Mouse (Mus musculus): Measurements from ENCODE around the gene Adgrv1.

The Adgrv1 gene

DNA sequence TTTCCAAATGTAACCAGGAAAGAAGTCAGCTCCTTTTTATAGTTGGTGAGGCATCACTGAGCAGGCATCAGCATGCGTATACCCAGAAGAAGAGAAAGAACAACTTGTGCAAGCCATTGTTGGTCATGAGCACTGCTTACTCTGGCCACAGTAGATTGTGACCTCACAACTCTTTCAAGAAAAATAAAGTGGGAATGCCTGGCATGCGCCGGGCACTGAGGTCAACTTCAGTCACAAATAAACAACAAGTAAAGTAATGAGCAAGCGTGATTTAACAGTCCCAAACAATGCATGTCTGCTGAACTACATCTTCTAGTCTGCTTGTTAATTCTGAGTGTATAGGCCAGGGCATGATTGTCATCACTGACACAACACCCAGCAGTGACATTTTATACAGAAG, 499.6 kb downstream of the Adgrv1 start:
- no peak for DNase-seq

DNA sequence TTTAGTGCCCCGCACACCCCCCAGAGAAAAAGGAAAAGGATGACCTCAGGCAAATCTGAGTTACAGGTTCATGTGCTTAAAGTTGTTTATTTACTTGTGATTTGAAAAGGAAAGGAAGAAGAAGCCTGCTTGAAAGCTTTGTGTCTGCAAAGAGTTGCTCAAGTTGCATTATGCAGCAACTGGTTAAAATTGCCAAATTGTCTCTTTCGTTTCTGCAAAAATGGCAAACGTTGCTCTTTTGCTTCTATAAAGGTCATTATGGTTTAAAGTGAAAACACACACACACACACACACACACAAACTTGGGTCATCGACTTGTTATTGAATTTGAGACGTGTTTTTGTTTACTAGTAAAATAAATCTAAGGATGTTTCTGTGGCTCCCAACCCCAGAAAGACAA, 500.3 kb downstream of the Adgrv1 start:
- DNase-seq: no peak

DNA sequence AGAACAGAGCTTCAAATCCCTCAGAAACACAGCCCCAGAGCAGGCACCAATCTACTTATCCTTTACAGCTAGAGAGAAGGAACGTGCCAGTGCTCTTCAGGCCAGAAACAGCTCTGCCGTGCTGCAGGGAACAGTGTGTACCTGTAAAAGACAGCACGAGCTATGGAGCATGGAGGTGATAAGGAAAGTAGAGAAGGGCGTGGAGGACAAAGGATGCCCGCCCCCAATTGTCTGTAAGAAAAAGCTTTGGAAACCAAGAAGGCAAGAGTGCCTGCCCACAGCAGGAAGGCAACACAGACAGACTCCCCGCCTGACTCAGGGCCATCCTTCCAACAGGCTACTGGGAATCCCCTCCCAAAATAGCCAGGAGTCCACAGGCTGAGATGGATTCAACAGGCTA, 501.1 kb downstream of the Adgrv1 start:
- DNase-seq: no peak

DNA sequence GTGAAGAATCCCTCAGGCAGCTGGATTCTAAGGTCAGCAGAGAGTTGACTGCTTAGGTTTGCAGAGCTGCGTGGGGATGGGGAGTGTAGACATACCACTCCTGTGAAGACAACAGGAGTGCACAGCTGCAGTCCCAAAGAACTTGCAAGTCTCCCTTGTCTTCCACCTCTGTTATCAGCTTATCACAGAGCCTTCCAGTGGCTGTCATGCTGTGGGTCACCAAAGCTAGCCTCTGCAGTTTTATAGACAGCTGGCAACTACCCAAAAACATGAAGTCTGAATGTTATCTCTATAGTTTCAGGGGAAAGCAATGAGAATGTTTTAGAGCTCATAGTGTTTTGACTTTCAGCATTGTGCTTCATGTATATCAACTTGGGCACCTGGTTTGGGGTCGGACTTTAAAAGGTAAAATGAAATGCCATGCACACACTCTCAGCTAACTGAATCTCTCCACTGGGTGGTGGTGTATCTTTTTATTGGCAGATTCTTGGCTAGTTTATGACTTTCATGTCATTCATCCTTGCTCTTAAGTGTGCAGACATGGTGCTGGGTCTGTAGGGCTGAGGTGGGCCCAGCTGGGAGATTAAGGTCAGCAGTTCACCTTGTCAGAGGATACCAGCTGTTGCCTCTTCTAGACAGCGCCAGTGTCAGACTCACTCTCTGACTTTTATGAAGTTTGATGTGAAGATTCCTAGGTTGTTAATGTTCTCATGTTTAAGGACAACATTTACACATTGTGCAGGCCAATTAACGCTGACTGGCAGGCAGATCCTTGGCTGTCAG, 502.0 kb downstream of the Adgrv1 start:
- DNase-seq: no peak

DNA sequence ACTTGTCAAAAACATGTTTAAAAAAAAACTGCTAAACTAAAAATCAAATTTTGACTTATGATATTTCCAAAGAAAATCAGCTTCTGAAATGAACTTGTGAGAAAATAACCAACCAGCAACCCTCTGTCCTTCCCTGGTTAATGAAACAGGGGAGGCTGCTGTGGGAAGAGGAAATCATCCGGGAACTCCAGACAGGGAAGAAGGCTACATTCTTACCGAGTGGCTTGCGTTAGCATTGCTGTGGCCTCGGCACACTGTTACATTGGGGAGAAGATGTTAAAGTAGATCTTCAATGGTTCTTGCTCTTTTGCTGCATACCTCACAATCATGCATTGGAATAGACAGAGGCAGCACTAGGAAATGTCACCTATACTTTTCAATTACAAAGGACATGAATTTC, 507.1 kb downstream of the Adgrv1 start:
- DNase-seq: no peak

DNA sequence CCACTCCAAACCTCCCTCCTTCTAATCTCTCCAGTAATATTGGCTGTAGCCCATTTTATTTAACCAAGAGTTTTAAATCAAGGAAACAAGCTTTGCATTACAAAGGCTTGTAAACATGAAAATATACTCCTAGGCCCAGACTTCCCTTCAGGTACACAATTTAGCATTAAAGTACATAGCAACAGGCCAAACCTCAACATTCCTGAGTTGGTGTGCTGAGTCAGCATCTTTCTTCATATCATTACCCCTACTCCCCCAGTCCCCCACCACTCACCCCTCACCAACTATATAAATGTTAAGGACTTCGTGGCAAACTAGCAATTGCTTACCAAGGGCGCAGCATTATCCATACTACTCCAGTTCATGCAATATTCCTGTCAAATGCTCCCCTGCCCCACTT, 510.7 kb downstream of the Adgrv1 start:
- DNase-seq: no peak

DNA sequence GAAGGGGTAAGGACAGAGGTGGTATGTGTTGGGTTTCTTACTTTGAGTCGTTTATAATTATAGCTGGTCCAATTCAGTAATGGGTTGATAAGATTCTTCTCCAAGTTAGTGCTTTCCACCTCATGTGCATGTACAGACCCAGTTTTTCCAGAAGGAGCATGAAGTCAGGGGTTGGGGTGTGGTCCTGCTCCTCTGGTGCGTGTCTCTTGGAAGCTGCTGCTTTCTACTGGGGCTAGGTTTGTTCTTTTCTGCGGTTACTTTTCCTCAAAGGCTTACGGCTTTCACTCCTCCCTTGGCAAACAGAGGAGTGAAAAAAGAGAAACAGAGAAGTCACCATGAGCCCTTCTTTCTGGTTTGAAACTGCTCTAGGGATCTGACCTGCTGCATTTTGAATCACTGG, 522.5 kb downstream of the Adgrv1 start:
- DNase-seq: no peak

DNA sequence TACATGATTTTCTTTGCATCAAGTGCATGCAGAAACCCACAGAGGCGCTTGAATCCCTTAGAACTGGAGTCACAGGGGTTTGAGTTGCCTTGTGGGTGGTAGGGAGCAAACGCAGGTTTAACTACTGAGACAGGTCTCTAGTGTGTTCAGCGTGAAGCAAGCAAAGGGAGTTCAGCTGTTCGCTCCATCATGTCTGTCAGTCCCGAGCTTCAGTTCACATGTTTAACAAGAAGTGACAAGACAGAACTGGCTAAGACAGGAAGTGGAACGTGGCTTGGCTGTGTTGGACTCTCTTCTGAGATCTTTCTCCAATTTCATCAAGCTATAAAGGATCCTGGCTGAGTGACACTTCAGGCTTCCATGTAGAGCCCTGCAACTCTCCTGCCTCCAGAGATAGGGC, 523.3 kb downstream of the Adgrv1 start:
- no peak for DNase-seq

DNA sequence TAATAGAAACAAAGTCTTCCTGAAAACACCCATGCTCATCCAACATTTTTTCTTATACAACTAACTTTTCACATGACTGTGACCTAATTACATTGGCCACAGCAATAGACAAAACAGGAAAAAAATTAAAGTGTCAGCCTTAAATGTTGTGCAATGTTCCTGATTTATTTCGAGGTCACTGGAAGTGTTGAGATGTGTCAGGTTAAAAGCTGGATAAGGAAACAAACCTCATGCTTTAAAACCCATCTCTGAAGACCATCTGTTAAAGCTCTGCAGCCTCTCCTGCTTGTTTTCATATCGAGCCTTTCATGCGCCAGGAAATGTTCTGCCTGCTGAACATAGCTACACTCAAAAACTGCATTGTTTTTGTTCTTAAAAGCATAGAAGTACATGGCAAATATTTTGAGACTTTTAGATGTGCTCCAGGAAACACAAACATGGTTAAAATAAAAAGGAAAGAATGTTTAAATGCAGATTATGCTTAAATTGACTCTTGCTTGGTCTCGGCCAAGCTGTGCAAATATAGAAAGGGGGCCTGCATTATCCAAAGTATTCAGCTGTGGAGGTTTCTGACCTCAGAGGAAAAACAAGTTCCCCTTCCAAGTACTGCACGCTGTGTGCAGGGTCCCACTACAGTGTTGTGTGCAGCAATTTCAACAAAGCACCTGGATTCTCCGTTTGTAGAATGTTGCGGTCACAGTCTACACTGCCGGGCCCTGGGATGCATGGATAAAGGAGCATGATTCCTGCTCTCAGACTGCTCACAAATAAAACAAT, 524.2 kb downstream of the Adgrv1 start:
- no peak for DNase-seq

DNA sequence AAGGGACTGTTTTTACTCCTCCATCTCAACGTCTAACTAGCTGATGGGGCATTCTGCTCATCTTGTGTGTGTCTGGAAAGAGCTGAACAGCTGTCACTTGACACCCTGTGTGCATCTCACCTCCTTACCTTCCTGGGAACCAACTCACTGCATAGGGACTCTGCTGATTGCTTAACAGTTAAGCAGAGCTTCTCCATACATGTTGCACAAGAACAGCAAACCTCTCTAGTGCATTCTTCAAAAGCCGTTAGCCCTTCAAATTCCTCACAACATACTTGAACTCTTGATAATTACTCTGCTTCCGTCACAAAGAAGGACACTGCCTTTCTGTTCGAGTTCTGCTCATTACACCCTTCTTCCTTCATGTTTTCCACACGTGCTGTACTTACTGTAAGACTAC, 525.5 kb downstream of the Adgrv1 start:
- no peak for DNase-seq

DNA sequence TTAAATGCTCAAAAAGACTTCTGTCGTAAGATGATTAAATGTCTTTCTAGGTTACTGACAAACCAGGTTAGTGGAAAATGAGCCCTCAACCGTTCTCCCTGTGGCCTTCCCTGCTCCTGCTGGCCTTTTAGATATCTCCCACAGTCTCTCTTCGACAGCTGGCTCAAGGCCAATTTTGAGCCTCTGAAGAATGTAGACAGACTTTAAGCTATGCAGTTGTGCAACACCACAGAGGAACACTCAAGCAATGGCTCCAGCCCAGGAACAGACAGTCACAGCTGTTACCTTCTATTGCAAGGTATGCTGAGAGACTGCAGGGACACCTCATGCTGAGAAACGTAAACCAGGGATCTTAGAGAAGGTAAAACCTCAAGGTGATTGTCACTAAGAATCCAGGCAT, 529.2 kb downstream of the Adgrv1 start:
- peak; percentile 50 for DNase-seq

DNA sequence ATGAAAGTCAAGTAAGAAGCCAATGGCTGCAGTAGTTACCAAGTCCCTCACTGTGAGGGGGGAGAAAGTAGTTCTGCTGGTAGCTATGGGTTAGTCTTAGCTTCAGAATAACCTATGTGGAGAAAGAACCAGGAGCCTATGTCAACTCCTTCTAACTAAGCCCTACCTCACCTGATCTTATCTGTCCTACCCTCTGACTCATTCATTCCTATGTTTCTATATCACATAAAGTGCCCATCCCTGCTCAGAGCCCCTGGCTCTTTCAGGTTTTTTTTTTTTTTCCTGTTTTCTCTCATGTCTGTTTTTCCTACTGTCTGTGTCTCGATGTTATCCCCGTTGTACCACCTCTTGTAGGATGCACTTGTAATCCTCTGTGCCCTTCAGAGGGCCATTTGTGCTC, 536.5 kb downstream of the Adgrv1 start:
- DNase-seq: no peak

DNA sequence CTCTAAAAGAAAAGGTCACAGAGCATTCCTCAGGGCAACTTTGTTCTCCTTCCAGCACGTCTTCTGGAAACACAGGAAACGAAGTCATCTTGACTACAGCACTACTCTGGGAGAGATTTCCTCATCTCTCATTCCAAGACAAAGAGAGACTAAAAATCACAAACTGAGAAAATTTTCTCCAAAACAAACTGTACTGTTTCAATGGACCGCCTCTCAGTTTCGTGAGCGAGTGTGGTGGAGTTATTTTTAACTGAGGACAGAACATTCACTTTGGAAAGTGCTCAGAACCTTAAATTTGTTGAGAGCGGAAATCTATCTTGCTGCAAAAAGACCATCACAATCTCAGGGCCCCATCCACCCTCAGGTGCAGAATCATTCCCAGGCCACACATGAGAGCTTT, 538.4 kb downstream of the Adgrv1 start:
- no peak for DNase-seq

DNA sequence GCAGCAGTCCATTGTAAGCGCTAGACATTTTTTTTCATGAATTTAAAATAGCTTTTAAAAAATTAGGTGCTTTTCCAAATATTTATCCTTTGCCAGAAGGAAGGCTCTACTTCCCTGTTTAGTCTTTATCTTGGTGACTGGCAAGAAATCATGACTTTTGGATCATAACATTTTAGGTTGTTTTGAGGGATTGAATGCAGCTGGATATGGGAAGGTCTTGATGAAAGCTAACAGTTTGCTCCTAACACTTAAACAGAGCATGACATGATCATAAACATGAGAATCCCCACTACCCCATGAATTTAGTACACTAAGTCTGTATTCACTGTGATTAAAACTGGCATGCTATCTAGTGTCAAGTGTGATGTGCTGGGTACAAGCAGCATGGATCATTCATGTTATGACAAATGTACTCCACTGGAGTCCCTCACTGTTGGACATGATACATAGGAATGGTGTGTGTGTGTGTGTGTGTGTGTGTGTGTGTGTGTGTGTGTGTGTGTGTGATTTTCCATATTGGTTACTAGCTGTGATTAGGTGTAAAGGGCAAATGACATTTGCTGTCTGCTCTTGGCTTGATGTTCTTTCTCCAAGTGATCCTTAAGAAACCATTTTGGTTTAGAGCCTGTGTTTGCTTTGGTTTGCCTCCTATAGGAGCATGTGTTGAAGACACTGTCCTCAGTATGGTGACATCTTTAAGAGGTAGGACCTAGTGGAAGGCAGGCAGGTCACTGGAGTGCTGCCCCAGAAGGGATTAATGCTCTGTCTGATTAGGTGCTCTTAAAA, 542.7 kb downstream of the Adgrv1 start:
- no peak for DNase-seq

DNA sequence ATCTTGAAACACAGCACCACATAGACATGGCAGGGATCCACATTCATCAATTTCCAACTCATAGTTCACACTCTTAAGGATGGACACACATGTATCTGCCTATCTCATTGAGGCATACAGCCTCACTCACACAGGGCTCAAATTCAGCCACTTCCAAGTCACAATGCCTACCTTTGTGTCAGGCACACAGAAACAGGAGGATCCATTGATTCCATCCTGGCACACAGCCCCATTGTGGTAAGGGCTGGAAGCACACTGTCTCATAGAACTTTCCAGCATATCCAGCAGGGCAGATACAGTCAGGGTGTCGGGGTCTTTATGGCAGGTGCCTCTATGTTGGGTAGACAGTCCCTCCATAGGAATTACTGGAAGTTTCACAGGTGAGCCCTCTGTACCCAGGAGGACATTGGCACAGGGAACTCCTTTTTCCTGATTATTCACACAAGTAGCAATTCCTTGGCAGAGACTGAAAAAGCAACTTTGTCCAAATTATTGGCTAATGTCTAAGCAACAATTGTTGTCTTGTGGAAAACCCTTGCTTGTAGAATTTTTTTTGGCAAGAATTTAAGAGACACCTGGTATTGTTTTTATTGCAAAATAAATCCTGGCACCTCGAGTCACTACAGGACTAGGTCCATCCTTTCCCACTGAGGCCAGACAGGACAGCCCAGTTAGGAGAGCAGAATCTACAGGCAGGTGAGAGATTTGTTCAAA, 545.8 kb downstream of the Adgrv1 start:
- no peak for DNase-seq

DNA sequence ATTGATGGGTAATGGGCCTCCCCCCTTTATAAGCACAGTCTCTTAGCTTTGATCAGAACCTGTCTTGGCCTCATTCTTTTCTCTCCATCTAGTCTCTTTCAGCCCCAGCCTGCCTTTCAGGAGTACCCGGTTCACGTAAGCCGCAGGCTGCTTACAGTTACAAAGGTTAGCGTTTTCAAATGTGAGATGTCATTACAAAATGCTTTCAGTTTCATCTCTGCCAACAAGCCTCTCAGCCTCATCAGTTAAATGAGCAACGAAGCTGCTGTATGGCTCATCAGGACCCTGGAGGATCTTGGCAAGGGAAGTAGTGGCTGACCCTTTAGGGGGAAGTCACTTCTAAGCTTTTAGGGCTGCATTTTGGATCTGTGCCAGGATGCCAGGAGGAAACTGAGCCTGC, 560.7 kb downstream of the Adgrv1 start:
- no peak for DNase-seq

DNA sequence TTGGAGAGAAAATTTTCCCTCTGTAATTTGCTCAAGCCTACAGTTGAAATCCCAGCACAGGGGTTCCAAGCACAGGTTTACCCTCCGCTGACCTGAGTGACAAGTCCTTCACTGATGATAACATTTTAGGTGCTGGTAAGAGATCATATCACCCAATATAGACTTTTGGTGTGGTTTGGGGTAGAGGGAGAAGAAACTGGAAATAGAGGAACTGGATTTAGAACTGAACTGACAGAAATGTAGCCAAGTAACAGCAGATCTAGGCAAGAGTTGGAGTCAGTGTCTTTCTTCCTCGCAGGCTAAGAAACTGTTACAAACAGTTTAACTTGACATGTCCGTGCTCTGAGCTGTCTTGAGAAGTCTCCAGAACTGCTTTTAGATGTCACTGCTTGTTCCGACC, 581.5 kb downstream of the Adgrv1 start:
- no peak for DNase-seq

DNA sequence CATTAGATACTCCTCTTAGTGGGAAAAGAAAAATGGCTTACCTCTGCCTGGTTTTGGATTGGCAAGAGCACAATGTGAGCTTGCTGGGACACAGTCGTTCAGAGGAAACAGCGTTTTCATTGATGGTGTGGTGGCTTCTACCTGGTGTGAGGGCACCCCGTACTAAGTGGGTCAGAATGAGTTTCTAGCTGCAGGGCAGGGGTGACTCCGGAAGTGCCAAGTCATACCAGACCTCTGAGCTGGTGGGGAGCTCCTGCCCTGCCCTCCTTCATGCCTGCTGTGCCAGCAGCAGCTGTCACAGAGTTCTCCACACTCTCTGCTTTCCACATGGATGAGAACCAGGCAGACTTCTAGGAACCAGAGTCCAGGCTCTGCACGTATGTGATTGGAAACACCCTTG, 582.0 kb downstream of the Adgrv1 start:
- no peak for DNase-seq

DNA sequence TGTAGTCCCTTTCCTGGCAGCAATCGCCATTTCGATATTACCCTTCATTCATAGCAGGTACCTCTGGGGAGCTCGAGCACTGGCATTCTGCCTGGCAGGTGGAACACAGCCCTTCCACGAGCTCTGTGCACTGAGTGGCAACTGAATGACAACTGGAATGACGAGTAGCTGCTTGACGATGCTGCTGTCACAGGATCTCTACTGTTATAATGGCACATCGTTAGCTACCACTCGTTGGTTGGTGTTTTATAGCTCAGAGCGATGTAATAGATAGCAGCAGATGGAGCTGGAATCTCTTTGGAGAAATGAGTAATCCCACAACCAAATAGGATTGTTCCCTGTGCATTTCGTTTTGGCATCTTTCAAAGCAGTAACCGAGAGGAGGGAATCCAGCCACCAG, 587.6 kb downstream of the Adgrv1 start:
- no peak for DNase-seq

All from retina, postnatal 1 day (tissue).